Mouse (Mus musculus): ENCODE data around the gene Cyp4f18.

DNA sequence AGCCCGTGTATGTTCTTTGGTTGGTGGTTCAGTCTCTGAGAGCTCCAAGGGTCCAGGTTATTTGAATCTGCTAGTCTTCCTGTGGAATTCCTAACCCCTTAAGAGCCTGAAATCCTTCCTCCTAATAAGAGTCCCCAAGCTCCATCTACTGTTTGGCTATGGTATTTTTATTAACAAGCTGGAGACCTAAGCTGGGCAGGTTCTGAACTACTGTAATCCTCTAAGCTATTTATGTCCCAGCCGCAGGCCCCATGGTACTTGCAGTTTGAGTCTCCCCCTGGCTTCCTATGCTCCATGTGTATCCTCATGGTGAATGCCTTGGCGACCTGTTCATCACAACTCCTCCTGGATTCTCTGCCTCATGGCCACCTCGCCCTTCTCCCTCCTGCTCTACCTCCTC lies 24.8 kb downstream of the Cyp4f18 start:
- TF ChIP-seq CTCF (IDR thresholded peaks at IDR 0.05; ENCODE audit: low read depth, low read length) (no peak), POLR2A (IDR thresholded peaks at IDR 0.05; ENCODE audit: borderline replicate concordance, low read depth, low read length) (no peak)

Measured in bone marrow macrophage, adult 2 months (primary cell).